Mouse (Mus musculus): ENCODE results near the gene Ccdc90b.

- TF ChIP-seq POLR2A (IDR thresholded peaks at IDR 0.05; ENCODE audit: insufficient read length, low read depth) = no peak
- no peak for TF ChIP-seq SRF (IDR thresholded peaks at IDR 0.05; ENCODE audit: control insufficient read depth, insufficient read length, low read depth)
- TF ChIP-seq TCF12 (IDR thresholded peaks at IDR 0.05; ENCODE audit: insufficient read depth, poor library complexity, severe bottlenecking) = no peak
- no peak for TF ChIP-seq USF1 (IDR thresholded peaks at IDR 0.05; ENCODE audit: low read depth)
- no peak for TF ChIP-seq POLR2AphosphoS2 (IDR thresholded peaks at IDR 0.05; ENCODE audit: insufficient read length, low read depth)
- no peak for TF ChIP-seq MYOD1 (IDR thresholded peaks at IDR 0.05; ENCODE audit: control insufficient read depth in 1 of 3, insufficient read length in 2 of 3, low read depth in 2 of 3)
Measured at GRCm38 (mm10) chr7:92550990-92551392, 10.0 kb upstream of the Ccdc90b start.

Measured in myocyte (in vitro differentiated cells).